Mouse (Mus musculus) neural tube, embryonic 14.5 days (tissue): ENCODE data around the gene Nav1. TPM values are rescaled to one million over a fixed set of nuclear protein-coding genes. Genes with fewer than 3 reads are reported as not detected.
"Not testable (repeated sequence)": the region's sequence is repeated elsewhere in the genome, so short reads cannot be mapped to it uniquely, and the experiment has no call there.

Experiments
- ATAC-seq: fragments of 200-750 bp; cut with Nextera tagmentation; 2 replicates; pipeline ENCODE4 v1.8.0; 2017; ENCODE audit warnings: low read depth, mild to moderate bottlenecking, moderate TSS enrichment, moderate library complexity
- H3K27ac ChIP-seq: fragments of 300-500 bp; sonication (generic); 2 replicates; pipeline ENCODE4 v1.5.1; 2014; ENCODE audit warnings: low read depth, mild to moderate bottlenecking, control low read depth, low read length, moderate library complexity, mixed read lengths
- H3K27me3 ChIP-seq: fragments of 300-500 bp; sonication (generic); 2 replicates; pipeline ENCODE4 v1.6.1; 2014; ENCODE audit warnings: low read length; ENCODE audit not compliant: control insufficient read depth, insufficient read depth
- H3K36me3 ChIP-seq: fragments of 300-500 bp; sonication (generic); 2 replicates; pipeline ENCODE4 v1.6.1; 2014; ENCODE audit warnings: low read length, mixed read lengths; ENCODE audit not compliant: control insufficient read depth, insufficient read depth
- H3K4me1 ChIP-seq: fragments of 300-500 bp; sonication (generic); 2 replicates; pipeline ENCODE4 v1.6.1; 2014; ENCODE audit warnings: low read length; ENCODE audit not compliant: control insufficient read depth, insufficient read depth
- H3K4me2 ChIP-seq: fragments of 300-500 bp; sonication (generic); 2 replicates; pipeline ENCODE4 v1.6.1; 2014; ENCODE audit warnings: mild to moderate bottlenecking, low read depth, low read length, control low read depth
- H3K4me3 ChIP-seq: fragments of 300-500 bp; sonication (generic); 2 replicates; pipeline ENCODE4 v1.5.1; 2014; ENCODE audit warnings: low read depth, low read length, control low read depth, mixed read lengths
- H3K9ac ChIP-seq: fragments of 300-500 bp; sonication (generic); replicated peaks from 2 replicates; pipeline ENCODE4 v1.6.1; 2014; ENCODE audit warnings: low read depth, mild to moderate bottlenecking, control low read depth, low read length, mixed read lengths
- H3K9me3 ChIP-seq: fragments of 300-500 bp; sonication (generic); 2 replicates; pipeline ENCODE4 v1.6.1; 2016; ENCODE audit warnings: low read length; ENCODE audit not compliant: control insufficient read depth
- WGBS: fragments of 180-500 bp; shearing (Covaris S2); extraction: QIAGEN DNeasy Blood & Tissue Kit; methylation state at CpG from one replicate; pipeline ENCODE4 v1.1.7; 2014; 5-methylcytosine and 5-hydroxymethylcytosine counted together
- polyA plus RNA-seq: library from polyadenylated mRNA; unstranded; fragments of >200 nt; fragmentation: Nextera tagmentation; extraction: Ambion mirVana; gene quantifications from 2 replicates; pipeline ENCODE4 v1.2.1, GENCODE M21; 2014

The Nav1 gene
- polyA plus RNA-seq, 1 experiment from 2014 or later: 64.9 TPM

GRCm38 (mm10) chr1:135484503-135485051 lies 122.5 kb downstream of the Nav1 start:
- H3K4me3 ChIP-seq, ATAC-seq, H3K9me3 ChIP-seq, H3K9ac ChIP-seq, H3K27ac ChIP-seq, H3K27me3 ChIP-seq, H3K4me1 ChIP-seq, H3K36me3 ChIP-seq, H3K4me2 ChIP-seq: not testable (repeated sequence)
- 87% methylated on average over 8 of the region's 9 CpGs for WGBS

- no peak overlapping the region for H3K9ac ChIP-seq
- ATAC-seq: no peak
- no peaks in the 10 kb centered on the region for H3K27me3 ChIP-seq
- H3K36me3 ChIP-seq: 0 out of 2 replicates have a peak, but pooled peaks cover 3% of the 10 kb centered on the region
- WGBS: 92% methylated on average over 6 of the region's 6 CpGs
- no peak overlapping the region for H3K4me3 ChIP-seq
- H3K4me1 ChIP-seq: no peaks in the 10 kb centered on the region
- H3K27ac ChIP-seq: no peak overlapping the region
- H3K4me2 ChIP-seq: no peak overlapping the region
- no peaks in the 10 kb centered on the region for H3K9me3 ChIP-seq
These were observed 123.1 kb downstream of the Nav1 start for GRCm38 (mm10) chr1:135483971-135484370.

GRCm38 (mm10) chr1:135482666-135483065 lies 124.4 kb downstream of the Nav1 start:
- H3K27ac ChIP-seq: no peak overlapping the region
- no peak for ATAC-seq
- H3K9ac ChIP-seq: no peak overlapping the region
- no peaks in the 10 kb centered on the region for H3K4me1 ChIP-seq
- no peaks in the 10 kb centered on the region for H3K27me3 ChIP-seq
- no peaks in the 10 kb centered on the region for H3K9me3 ChIP-seq
- WGBS: 97% methylated on average over 1 of the region's 1 CpGs
- H3K36me3 ChIP-seq: 0 out of 2 replicates have a peak, but pooled peaks cover 3% of the 10 kb centered on the region
- no peak overlapping the region for H3K4me2 ChIP-seq
- no peak overlapping the region for H3K4me3 ChIP-seq

GRCm38 (mm10) chr1:135481656-135482055 lies 125.4 kb downstream of the Nav1 start:
- Histone ChIP-seq H3K27ac (no peak overlapping the region), H3K4me2 (no peak overlapping the region), H3K9me3 (no peaks in the 10 kb centered on the region), H3K4me3 (no peak overlapping the region), H3K4me1 (no peaks in the 10 kb centered on the region), H3K36me3 (0 out of 2 replicates have a peak, but pooled peaks cover 3% of the 10 kb centered on the region), H3K27me3 (no peaks in the 10 kb centered on the region), H3K9ac (no peak overlapping the region)
- no peak for ATAC-seq
- 90% methylated on average over 9 of the region's 9 CpGs for WGBS

GRCm38 (mm10) chr1:135480815-135481214 lies 126.3 kb downstream of the Nav1 start:
- Histone ChIP-seq H3K27me3 (no peaks in the 10 kb centered on the region), H3K9me3 (no peaks in the 10 kb centered on the region), H3K4me2 (no peak overlapping the region), H3K4me3 (no peak overlapping the region), H3K9ac (no peak overlapping the region), H3K27ac (no peak overlapping the region), H3K36me3 (0 out of 2 replicates have a peak, but pooled peaks cover 3% of the 10 kb centered on the region), H3K4me1 (no peaks in the 10 kb centered on the region)
- no peak for ATAC-seq
- 75% methylated on average over 3 of the region's 3 CpGs for WGBS

GRCm38 (mm10) chr1:135475571-135475895 lies 131.6 kb downstream of the Nav1 start:
- no peak for ATAC-seq
- 0 out of 2 replicates have a peak, but pooled peaks cover 2% of the 10 kb centered on the region for H3K4me1 ChIP-seq
- no peak overlapping the region for H3K4me2 ChIP-seq
- H3K27me3 ChIP-seq: no peaks in the 10 kb centered on the region
- peaks cover 14% of the 10 kb centered on the region for H3K36me3 ChIP-seq
- no peak overlapping the region for H3K9ac ChIP-seq
- H3K27ac ChIP-seq: no peak overlapping the region
- WGBS: 84% methylated on average over 7 of the region's 7 CpGs
- H3K4me3 ChIP-seq: no peak overlapping the region
- no peaks in the 10 kb centered on the region for H3K9me3 ChIP-seq

GRCm38 (mm10) chr1:135474861-135475570 lies 132.1 kb downstream of the Nav1 start:
- no peak overlapping the region for H3K4me2 ChIP-seq
- H3K9me3 ChIP-seq: no peaks in the 10 kb centered on the region
- ATAC-seq: no peak
- WGBS: 52% methylated on average over 15 of the region's 15 CpGs
- 0 out of 2 replicates have a peak, but pooled peaks cover 2% of the 10 kb centered on the region for H3K4me1 ChIP-seq
- no peak overlapping the region for H3K27ac ChIP-seq
- H3K4me3 ChIP-seq: no peak overlapping the region
- peaks cover 19% of the 10 kb centered on the region for H3K36me3 ChIP-seq
- H3K9ac ChIP-seq: no peak overlapping the region
- H3K27me3 ChIP-seq: no peaks in the 10 kb centered on the region

- Histone ChIP-seq H3K9ac (no peak overlapping the region), H3K4me2 (no peak overlapping the region), H3K9me3 (no peaks in the 10 kb centered on the region), H3K27me3 (no peaks in the 10 kb centered on the region), H3K4me1 (0 out of 2 replicates have a peak, but pooled peaks cover 2% of the 10 kb centered on the region), H3K36me3 (peaks cover 28% of the 10 kb centered on the region), H3K4me3 (no peak overlapping the region), H3K27ac (no peak overlapping the region)
- WGBS: 80% methylated on average over 5 of the region's 5 CpGs
- no peak for ATAC-seq
These were observed 134.6 kb downstream of the Nav1 start for GRCm38 (mm10) chr1:135472536-135472935.

GRCm38 (mm10) chr1:135471742-135472141 lies 135.4 kb downstream of the Nav1 start:
- WGBS: 83% methylated on average over 5 of the region's 5 CpGs
- ATAC-seq: no peak

More at GRCm38 (mm10) chr1:135471742-135472141, 135.4 kb downstream of the Nav1 start:
- Histone ChIP-seq H3K9ac (no peak overlapping the region), H3K4me3 (no peak overlapping the region), H3K9me3 (no peaks in the 10 kb centered on the region), H3K4me1 (0 out of 2 replicates have a peak, but pooled peaks cover 2% of the 10 kb centered on the region), H3K4me2 (no peak overlapping the region), H3K27me3 (no peaks in the 10 kb centered on the region), H3K27ac (no peak overlapping the region), H3K36me3 (peaks cover 36% of the 10 kb centered on the region)
